In genomic region chr2:164421979-164422378, GRCm38 (mm10) we compare ENCODE assay signal across 1 mouse cellular context.
TF ChIP-seq lines count a peak whose summit lies in the region.

No protein-coding gene starts in this region.

TF ChIP-seq in CH12.LX, 34 proteins besides CTCF, POLR2A, EP300 and RAD21:
- TF ChIP-seq TBP (conservative IDR thresholded peaks at IDR 0.05; ENCODE audit: low read depth, low read length) (no peak), ZNF384 (IDR thresholded peaks at IDR 0.05; ENCODE audit: low read depth, low read length) (no peak), USF2 (conservative IDR thresholded peaks at IDR 0.05; ENCODE audit: low read depth, low read length) (no peak), NRF1 (IDR thresholded peaks at IDR 0.05; ENCODE audit: low read depth, low read length) (no peak), SMC3 (IDR thresholded peaks at IDR 0.05; ENCODE audit: low read depth, low read length) (no peak), HCFC1 (IDR thresholded peaks at IDR 0.05; ENCODE audit: low read depth, low read length) (no peak), CHD1 (IDR thresholded peaks at IDR 0.05; ENCODE audit: low read depth, low read length) (no peak), SIN3A (IDR thresholded peaks at IDR 0.05; ENCODE audit: low read length) (no peak), NELFE (IDR thresholded peaks at IDR 0.05; ENCODE audit: low read depth, low read length) (no peak), ZKSCAN1 (IDR thresholded peaks at IDR 0.05; ENCODE audit: borderline replicate concordance, low read depth, low read length) (no peak), MXI1 (IDR thresholded peaks at IDR 0.05; ENCODE audit: low read depth, low read length) (no peak), JUN (IDR thresholded peaks at IDR 0.05; ENCODE audit: insufficient read depth, low read depth, low read length) (no peak), KAT2A (IDR thresholded peaks at IDR 0.05; ENCODE audit: insufficient replicate concordance, low read length) (no peak), MAFK (IDR thresholded peaks at IDR 0.05; ENCODE audit: insufficient replicate concordance, low read length) (no peak), USF1 (IDR thresholded peaks at IDR 0.05; ENCODE audit: low read depth, low read length) (no peak)
TF ChIP-seq in CH12.LX: peak in this region for 0.
